Mouse (Mus musculus): ENCODE measurements around the gene Cd38.
"Not testable (repeated sequence)": the region's sequence is repeated elsewhere in the genome, so short reads cannot be mapped to it uniquely, and the experiment has no call there.

Cd38 gene

DNA sequence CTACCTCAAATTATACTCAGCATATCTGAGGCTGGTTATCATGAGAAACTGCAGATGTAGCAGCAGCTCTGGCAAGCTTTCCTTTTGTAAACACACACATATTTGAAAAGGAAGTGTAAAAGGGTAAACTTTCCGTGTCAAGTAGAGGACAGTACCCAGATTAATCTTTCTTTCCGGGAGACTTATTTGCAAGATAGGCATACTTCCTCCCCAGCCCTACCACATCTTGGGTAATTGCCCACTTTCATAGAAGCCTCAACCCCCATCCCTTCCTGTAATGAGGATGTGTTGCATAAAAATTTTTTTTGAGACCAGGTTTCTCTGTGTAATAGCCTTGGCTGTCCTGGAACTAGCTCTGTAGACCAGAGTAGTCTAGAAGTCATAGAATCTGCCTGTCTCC lies 12.6 kb upstream of the Cd38 start:
- intact Hi-C loops (cut with DNase I), result no loop called here

DNA sequence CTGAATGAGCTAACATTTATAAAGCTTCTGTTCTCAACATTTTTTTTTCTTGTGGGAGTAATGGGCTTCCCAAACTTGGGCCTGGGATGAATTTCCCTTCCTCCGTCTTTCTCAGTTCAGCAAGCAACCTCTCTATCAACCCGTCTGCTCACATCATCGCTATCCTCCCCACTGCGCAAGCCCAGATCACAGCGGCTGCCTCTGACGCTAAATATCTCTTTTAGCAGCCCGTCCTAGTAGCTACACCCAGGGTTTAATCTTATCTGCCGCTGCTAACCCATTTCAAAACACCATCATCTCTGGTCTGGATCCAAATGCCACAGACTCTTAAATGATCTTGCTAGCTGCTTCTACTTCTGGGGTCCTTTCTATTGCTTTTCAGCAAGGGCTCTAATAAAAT lies 8.7 kb upstream of the Cd38 start:
- intact Hi-C loops (cut with DNase I), result no loop called here

DNA sequence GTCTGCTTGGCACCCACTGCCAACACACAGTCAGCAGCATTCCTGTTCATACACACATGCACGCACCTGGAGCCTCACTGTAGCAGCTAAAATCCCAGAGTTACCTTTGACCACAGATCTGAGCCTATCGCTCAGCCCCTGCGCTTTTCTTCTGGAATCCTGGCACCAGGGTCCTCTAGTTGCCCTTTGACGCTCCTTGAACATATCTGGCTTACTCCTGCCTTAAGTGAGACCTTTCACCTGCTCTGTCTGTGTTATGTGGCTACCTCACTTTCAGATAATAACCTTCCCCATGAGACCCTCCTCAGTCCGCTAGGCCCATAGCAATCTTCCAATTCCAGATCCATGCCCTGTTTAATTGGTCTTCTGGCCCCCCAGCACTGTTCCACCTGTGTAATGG lies 8.3 kb upstream of the Cd38 start:
- intact Hi-C loops (cut with DNase I), result no loop called here

DNA sequence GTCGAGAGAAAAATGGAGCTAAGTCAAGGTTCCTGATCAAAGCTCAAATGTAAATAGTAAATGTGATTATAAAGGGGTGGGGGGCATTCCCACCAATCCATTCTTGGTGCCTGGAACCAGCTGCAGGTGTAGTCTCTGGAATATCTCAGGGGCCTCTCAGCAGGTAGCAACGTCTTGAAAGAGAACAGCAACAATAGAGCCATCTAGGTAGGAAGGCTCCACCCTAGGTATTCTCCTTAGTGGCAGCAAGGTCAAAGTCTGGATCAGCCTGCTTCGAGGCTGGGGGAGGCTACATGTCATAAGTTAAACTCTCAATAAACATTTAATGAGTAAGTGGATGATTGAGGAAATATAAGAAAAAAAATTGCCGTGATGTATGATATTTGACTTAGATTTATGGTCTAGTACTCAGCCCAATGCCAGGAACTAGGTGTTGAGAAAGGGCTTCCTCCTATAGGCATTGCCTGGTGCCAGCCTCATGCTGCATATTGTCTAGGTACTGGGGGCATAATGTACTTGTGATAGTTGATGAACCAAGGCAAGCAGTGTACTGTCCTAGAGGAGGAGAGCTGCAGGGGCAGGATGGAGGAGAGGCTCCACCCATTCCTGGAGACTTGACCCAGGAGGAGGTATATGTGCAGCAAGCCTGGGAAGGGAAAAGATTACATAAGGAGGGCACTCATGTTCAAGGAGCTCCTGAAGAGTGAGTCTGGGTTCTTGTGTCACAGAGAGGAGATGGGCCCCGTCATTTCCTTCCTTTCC lies 7.5 kb upstream of the Cd38 start:
- intact Hi-C loops (cut with DNase I), result no loop called here

DNA sequence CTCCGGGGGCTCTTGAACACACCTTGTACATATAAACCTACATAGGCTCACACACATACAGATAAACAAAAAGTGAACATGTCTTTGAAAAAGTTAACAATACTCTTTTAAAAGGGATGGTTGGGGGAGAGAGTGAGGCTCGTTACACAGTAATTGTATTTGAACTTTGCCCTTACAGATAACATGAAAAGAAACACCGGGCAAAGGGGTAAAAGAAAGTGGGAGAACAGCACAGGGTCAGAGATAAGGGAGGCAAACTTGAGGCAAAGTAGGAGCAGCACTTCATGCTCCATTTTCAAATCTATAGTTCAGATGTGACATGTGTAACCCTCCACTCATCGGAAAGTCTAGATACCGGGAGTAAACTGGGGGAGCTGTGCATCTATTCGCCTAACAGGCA lies 4.7 kb upstream of the Cd38 start:
- intact Hi-C loops (cut with DNase I), result no loop called here

DNA sequence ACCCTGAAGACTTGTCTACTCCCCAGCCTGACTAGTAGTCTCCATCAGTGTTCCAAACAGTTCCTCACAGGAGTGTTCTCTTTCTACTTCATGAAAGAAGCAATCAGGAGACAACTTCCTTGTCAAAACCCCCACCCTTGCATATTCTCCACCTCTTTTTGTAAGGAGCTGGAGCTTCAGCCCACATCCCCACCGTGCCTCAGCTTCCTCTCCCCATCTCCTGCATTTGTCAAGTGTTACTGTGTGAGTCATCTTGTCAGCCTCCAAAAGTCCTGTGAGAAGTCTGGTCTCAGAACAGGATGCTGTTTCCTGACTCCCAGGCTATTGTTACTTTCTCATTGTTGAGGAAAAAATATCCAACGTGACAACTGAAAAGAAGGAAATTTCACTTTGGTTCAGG lies 3.0 kb upstream of the Cd38 start:
- intact Hi-C loops (cut with DNase I), result no loop called here

DNA sequence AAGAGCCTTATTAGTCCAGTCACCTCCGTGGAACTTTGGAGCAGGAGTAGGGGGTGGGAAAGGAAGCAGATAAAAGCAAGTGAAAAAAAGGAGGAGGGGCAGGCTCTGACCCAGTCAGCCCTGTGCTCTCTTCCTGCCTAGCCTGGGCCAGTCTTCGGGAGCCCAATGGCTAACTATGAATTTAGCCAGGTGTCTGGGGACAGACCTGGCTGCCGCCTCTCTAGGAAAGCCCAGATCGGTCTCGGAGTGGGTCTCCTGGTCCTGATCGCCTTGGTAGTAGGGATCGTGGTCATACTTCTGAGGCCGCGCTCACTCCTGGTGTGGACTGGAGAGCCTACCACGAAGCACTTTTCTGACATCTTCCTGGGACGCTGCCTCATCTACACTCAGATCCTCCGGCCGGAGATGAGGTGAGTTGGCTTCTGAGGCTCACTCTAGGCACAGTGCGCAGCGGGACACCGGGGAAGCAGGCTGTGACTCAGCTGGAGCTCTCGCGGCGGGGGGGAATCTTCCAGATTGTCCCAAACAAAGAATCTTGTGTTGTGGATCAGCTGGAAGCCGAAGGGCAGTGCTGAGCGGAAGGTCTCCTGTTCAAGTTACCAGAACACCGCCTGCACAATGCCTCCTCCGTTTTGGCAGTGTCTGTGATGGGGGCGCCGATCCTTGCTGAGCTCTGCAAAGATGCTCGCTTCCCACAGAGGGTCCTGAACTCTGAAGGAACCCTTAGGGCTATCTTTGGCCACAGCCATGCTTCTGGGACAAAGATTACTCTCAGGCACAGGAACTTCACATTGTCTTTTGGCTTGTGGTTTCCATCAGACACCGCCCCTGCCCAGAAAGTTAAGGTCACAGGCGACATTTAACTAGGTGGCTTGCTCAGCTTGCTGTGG lies 603 bp downstream of the Cd38 start:
- intact Hi-C loops (cut with DNase I), result no loop called here

DNA sequence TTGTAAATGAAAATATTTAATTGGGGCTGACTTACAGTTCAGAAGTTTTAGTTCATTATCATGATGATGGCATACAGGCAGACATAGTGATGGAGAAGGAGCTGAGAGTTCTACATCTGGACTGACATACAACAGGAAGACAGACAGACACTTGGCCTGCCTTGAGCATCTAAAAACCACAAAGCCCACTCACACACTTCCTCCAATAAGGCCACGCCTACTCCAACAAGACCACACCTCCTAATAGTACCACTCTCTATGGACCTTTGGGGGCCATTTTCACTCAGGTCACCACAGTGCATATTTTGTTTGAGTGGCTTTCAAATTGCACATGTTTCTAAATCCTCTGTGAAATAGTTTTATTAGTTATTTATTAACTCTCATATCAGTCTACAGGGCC lies 3.5 kb downstream of the Cd38 start:
- intact Hi-C loops (cut with DNase I), result no loop called here

DNA sequence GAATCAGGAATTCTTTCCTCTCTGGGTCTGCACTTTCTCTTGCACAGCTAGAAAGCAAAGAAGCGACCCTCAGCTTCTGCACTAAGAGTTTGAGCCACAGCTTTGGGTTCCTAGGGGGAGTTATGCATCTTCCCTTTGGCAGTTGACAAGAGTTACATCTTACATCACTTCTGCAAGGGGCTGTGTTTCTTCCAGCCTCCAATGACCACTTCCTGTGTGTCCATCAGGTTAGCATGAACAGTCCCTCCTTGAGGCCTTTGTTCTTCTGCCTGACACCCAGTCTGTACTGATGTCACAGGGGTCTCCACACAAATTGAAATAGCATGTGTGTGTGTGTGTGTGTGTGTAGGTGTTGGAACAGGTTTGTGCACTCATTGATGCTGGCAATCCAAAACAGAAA lies 4.3 kb downstream of the Cd38 start:
- intact Hi-C loops (cut with DNase I), result no loop called here

DNA sequence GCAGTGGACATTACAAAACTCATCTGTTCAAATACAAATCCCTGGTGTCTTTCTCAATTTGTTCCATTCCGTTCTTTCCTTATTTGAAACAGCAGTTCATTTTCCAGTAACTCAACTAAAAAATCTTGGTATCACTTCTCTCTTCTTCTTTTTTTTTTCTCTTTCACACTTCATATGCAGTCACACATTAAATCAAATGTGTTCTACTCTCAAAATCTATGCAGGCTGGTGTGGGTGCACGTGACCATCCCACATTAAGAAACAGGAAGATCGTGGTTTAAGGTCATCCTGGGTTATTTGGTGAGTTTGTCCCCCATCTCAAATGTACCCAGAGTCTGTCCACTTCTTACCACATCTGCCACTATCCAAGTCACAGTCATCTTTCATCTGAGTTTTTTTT lies 13.7 kb downstream of the Cd38 start:
- intact Hi-C loops (cut with DNase I), result no loop called here

DNA sequence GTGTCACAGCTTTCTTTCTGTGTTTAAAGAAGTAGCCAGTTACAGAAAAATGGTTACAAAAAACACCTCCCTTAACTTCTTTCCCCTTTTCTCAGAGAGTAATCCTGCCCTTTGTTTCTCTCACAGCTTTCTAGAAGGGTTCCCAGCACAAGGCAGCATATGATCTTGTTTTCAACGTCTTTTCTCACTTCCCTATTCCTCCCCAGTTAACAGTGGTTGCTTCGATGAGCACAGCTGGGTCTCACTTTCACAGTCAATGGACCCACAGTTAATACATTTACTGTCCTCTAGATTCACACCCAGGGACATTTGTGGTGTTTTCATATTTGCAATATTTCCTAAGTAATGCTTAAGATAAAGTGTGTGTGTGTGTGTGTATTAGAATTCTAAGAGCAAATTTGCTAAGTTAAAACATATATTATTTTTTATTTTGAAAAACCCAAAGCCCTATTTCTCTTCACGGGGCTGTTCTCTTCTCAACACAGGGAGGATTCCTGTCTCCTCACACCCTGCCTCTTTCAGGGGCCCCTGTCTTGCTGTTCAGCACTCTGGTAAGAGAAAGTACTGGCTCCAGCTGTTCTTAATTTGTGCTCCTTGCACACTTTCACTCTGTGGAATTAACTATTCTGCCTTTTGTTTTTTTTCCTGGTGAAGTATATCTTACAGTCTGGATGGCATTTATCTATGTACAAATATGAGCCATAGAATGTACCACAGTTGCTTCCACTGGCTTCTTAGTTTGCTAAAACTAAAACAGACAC lies 16.9 kb downstream of the Cd38 start:
- intact Hi-C loops (cut with DNase I), result no loop called here

DNA sequence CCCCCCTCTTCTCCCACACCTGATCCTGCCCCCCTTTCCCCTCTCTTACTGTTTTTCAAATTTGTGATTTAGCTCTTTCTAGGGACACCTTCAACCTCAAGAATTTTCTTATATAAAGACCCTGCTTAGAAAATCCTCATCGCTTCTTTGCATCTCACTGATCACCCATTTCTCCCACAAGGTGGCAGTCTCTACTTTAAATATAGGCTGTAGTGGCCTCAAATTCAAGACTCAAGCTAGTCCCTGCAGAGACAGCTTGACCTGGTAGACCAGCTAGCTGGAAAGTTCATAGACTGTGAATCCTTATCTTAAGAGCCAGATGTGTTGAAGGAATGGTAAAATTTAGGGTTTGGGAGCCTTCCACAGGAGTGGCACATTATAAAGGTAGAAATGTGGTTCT lies 24.0 kb downstream of the Cd38 start:
- intact Hi-C loops (cut with DNase I), result loop anchor here (2.0 to 10.0 kb wide), 3 partner anchors 50 to 382 kb away; no protein-coding TSS in a partner anchor

DNA sequence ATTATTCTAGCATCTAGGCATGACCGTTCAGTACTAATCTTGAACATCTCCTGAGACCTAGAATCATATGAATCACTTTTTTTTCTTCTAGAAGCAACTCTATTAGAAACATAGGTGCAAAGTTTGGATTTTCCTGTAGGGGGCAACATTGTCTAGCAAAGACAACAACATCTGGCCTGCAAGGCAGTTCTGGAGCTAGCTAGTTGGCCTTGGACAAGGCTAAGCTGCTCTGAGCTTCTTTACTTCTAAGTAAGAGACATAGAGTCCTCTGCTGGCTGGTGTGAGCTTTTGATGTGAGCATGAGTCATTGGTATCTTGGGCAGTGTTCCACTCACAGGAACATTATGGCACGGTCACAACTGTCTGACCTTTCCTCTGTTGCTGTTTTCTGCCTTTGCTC lies 25.8 kb downstream of the Cd38 start:
- intact Hi-C loops (cut with DNase I), result loop anchor here (5.0 to 10.0 kb wide), 2 partner anchors 52 to 381 kb away; no protein-coding TSS in a partner anchor

DNA sequence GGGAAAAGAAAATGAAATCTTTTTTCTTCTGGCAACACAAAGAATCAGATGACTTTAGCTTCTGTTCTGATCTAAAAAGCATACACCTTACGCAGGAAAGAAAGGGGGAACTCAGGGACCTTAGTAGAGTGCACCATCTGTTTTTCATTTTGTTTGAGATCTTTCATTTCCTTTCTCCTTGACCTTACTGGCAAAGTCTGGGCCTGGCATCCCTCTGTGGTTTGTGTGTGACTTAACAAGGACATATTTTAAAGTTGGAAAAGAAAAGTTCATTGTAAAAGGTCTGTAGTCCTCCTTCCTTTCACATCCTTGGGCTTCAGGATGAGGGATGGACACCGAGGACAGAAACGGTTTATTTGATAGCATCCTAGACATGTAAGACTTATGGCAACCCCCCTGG lies 27.6 kb downstream of the Cd38 start:
- intact Hi-C loops (cut with DNase I), result loop anchor here (10.0 kb wide), 1 partner anchor 379 kb away; no protein-coding TSS in a partner anchor

DNA sequence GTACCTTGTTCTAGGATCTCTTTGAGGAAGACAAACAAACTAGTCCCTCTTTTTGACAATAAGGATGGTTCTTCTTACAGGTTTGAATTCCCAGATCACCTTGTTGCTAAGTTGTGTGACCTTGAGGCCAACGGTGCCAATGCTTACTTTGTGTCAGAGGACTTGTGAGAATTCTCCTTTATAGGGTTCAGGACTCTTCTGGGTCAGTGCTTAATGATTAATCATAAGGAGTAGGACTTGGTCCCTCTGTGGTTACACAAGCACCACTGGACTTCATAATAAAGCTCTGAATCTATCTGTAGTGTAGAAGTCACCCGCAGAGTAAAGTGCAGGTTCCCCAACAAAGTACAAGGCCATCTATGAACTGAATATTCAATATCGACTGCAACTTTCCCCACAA lies 36.3 kb downstream of the Cd38 start:
- intact Hi-C loops (cut with DNase I), result no loop called here

DNA sequence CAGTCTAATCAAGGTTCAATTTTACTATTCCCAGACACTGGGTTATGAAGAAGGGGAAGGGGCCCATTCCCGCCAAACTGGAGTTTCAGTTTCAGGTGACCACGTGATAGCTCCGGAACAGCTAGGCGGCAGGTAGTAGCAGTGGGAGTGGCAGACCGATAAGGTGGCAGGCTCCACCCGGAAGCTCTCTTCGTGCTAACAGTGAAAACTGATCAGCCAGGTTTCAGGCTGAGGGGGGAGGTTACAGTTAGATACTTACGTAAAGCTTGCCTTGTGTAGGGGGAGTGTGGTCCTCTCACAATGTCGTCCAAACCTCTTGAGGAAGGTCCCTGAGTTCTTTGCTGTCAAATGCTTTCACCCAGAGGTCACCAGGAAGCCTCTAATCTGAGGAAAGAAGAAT lies 40.9 kb downstream of the Cd38 start:
- intact Hi-C loops (cut with DNase I), result no loop called here

DNA sequence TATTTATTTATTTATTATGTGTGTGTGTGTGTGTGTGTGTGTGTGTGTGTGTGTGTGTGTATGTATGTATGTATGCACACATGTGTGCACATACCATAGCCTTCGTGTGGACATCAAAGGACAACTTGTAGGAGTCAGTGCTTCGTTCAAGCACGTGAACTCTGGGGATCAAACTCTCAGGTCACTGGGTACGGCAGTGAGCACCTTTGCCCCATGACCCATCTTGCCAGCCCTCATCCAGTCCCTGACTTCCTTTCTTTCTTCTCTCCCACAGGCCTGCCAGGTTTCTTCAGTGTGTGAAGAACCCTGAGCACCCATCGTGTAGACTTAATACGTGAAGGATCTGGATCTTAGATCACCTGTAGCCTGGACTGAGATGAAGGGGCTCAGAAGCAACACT lies 41.7 kb downstream of the Cd38 start:
- intact Hi-C loops (cut with DNase I), result no loop called here

DNA sequence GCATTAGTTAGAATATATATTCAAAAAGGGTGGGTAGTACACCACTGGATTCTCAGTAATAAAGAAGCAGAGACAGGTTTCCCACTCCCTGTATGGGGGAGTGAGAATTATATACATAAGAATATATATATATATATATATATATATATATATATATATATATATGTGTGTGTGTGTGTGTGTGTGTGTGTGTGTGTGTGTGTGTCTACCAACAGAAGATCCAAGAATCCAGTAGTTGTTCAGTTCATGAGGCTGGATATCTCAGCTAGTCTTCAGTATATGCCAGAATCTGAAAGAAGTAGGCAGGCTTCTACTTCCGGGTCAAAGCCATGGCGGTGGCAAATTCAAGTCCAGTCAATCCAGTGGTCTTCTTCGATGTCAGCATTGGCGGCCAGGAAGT lies 44.5 kb downstream of the Cd38 start, which contains the start of gene Gm7879:
Gene Gm7879, plus strand, starts transcription at position 301 of the 400 bp plus-strand sequence.
- intact Hi-C loops (cut with DNase I), result not testable (repeated sequence)

DNA sequence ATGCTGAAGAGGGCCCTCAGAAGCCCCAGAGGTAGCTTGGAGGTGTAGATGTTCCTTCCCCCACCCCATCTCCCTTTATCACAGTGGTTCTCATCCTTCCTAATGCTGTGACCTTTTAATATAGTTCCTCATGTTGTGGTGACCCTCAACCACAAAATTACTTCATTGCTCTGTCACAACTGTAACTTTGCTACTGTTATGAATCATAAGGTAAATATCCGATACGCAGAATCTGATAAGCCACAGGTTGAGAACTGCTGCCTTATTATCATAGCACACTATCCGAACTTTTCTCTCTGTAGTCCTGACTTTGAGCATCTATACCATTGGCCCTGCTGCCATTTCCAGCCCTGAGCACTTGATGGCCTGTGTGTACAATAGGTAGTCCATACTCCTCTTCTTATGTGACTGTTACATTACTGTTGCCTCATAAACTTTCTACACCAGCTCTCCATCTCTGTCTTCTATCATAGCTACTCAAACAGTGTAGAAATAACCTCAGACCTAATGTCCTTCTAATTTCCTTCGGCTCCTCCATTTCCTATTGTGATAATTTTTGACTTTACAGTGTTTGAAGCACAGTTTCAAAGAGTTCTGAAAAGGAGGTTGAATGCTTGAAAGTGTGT lies 47.0 kb downstream of the Cd38 start:
- intact Hi-C loops (cut with DNase I), result no loop called here

DNA sequence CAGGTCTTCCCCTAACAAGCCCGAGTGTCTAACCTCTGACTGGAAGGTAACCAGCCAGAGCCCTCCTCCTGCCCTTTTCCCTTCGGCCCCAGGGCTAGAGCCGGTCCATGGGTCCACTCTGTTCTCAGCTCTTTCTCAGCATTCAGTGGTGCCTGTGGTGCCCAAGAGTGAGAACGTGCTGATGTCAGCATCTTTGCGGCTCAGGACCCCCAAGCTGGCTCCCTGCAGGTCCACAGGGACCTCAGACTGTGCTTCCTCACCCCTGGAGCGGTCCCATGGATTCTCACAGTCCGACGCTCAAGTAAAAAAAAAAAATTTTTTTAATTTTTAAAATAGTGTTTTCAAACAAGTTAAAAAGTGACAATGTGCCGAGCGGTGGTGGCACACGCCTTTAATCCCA lies 53.5 kb downstream of the Cd38 start:
- intact Hi-C loops (cut with DNase I), result loop anchor here (2.0 kb wide), 1 partner anchor 69 kb away; no protein-coding TSS in a partner anchor

DNA sequence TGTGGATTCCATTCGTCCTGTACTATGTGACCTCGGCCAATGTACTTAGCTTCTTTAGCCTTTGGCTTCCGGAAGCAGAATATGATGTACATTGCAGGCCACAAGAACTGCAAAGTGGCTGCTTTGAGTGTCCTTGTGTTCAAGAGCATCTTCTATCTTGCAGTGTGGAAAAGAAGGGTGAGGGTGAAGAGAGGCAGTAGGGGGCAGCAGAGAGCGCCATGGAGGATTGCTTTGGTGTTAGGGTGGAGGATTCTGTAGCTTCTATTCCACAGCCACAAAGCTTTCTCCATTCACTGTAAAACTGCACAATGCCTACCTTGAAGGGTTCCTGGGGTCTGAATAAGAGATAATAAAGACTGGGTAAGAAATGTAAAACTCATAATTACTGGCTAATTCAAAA lies 55.6 kb downstream of the Cd38 start:
- intact Hi-C loops (cut with DNase I), result loop anchor here (2.0 kb wide), 1 partner anchor 67 kb away; no protein-coding TSS in a partner anchor

Measured in adrenal gland (tissue).